ENCODE assay signal across 28 mouse cellular contexts in genomic region chr1:128632522-128632921, GRCm38 (mm10). TPM values are rescaled to one million over a fixed set of nuclear protein-coding genes. Genes with fewer than 3 reads are reported as not detected.
DNase-seq lines count a peak whose midpoint lies in the region; ATAC-seq and TF ChIP-seq lines count a peak whose summit lies in the region.
"Had no signal": no experiment of that assay in that cellular context is flagged by ENCODE, and none has a peak within 500 bp of the region (broad histone marks: within the 10 kb centered on the region; RNA-seq: fewer than 3 reads in every experiment).

No protein-coding gene starts in this region.

- no peak overlapping the region for H3K27ac ChIP-seq in liver, adult 2 months (replicated peaks; ENCODE audit: insufficient read depth, low read depth, low read length)
- no peak overlapping the region for H3K27ac ChIP-seq in liver, embryonic 12.5 days
- peak overlapping the region; percentile 55 for H3K27ac ChIP-seq in lung, embryonic 16.5 days (ENCODE audit: low read length)
- H3K27ac ChIP-seq in CH12.LX (ENCODE audit: insufficient read depth, low read depth) (no peak overlapping the region), macrophage (peak overlapping the region; percentile 27; the same call in 1 of the 2 replicates)
- H3K27ac ChIP-seq: embryonic facial prominence, embryonic 10.5 days; embryonic facial prominence, embryonic 13.5 days; forebrain, embryonic 12.5 days; forebrain, embryonic 15.5 days; heart, adult 2 months; heart, embryonic 10.5 days; heart, embryonic 13.5 days; hindbrain, embryonic 14.5 days had no signal

- H3K9me3 ChIP-seq in liver, embryonic 12.5 days (replicated peaks): no peaks in the 10 kb centered on the region
- no peaks in the 10 kb centered on the region for H3K9me3 ChIP-seq in lung, embryonic 16.5 days (ENCODE audit: control insufficient read depth, low read length)
- no peaks in the 10 kb centered on the region for H3K9me3 ChIP-seq in CH12.LX (replicated peaks; ENCODE audit: low read length)
- H3K9me3 ChIP-seq: embryonic facial prominence, embryonic 10.5 days; embryonic facial prominence, embryonic 13.5 days; forebrain, embryonic 12.5 days; forebrain, embryonic 15.5 days; heart, embryonic 10.5 days; heart, embryonic 13.5 days had no signal

- in situ Hi-C loops in CH12.LX (cut with MboI; ENCODE audit: low pct_ligation_motif_present, low pct_unique_long_range_greater_than_20kb, low sequenced_read_pairs): no loop called here

- H3K4me3 ChIP-seq in liver, adult 2 months (ENCODE audit: insufficient read depth, low read depth, low read length): no peak overlapping the region
- H3K4me3 ChIP-seq in liver, embryonic 12.5 days: no peak overlapping the region
- H3K4me3 ChIP-seq in lung, embryonic 16.5 days (ENCODE audit: low read length): no peak overlapping the region
- H3K4me3 ChIP-seq in CH12.LX (replicated peaks in 1 of 3; ENCODE audit: low read depth in 2 of 3, low read length in 2 of 3, poor library complexity in 1 of 3) (no peak overlapping the region), macrophage (ENCODE audit: inconsistent target) (no peak overlapping the region)
- H3K4me3 ChIP-seq: embryonic facial prominence, embryonic 10.5 days; embryonic facial prominence, embryonic 13.5 days; erythroblast, embryonic 14.5 days; forebrain, embryonic 12.5 days; forebrain, embryonic 15.5 days; heart, adult 2 months; heart, embryonic 10.5 days; heart, embryonic 13.5 days had no signal

- H3K4me1 ChIP-seq in liver, adult 2 months (ENCODE audit: control insufficient read depth, insufficient read depth, low read length): no peaks in the 10 kb centered on the region; the same call in 1 of the 2 replicates
- H3K4me1 ChIP-seq in liver, embryonic 12.5 days: no peaks in the 10 kb centered on the region
- peaks cover 14% of the 10 kb centered on the region for H3K4me1 ChIP-seq in lung, embryonic 16.5 days (replicated peaks; ENCODE audit: control insufficient read depth, insufficient read depth, low read length)
- H3K4me1 ChIP-seq in CH12.LX (ENCODE audit: control insufficient read depth in 1 of 2, insufficient read depth in 2 of 2): peaks cover 31 to 37% of the 10 kb centered on the region in 2 experiments
- H3K4me1 ChIP-seq: embryonic facial prominence, embryonic 10.5 days; embryonic facial prominence, embryonic 13.5 days; forebrain, embryonic 15.5 days; heart, embryonic 10.5 days; heart, embryonic 13.5 days had no signal

- H3K27me3 ChIP-seq in liver, adult 2 months (ENCODE audit: control insufficient read depth, insufficient read depth, low read length): peaks cover 3% of the 10 kb centered on the region; the same call in 1 of the 2 replicates
- H3K27me3 ChIP-seq in liver, embryonic 12.5 days (replicated peaks): no peaks in the 10 kb centered on the region
- H3K27me3 ChIP-seq in lung, embryonic 16.5 days (ENCODE audit: control insufficient read depth, insufficient read depth, low read depth, low read length): no peaks in the 10 kb centered on the region
- no peaks in the 10 kb centered on the region for H3K27me3 ChIP-seq in CH12.LX (replicated peaks)
- H3K27me3 ChIP-seq: embryonic facial prominence, embryonic 13.5 days; forebrain, embryonic 12.5 days; forebrain, embryonic 15.5 days; heart, embryonic 13.5 days; Patski had no signal

- H3K9ac ChIP-seq in liver, adult 2 months (ENCODE audit: low read depth, low read length): no peak overlapping the region
- no peak overlapping the region for H3K9ac ChIP-seq in liver, embryonic 12.5 days
- no peak overlapping the region for H3K9ac ChIP-seq in lung, embryonic 16.5 days (ENCODE audit: low read length)
- no peak overlapping the region for H3K9ac ChIP-seq in CH12.LX (ENCODE audit: insufficient read depth, low read depth)
- H3K9ac ChIP-seq: embryonic facial prominence, embryonic 13.5 days; forebrain, embryonic 12.5 days; forebrain, embryonic 15.5 days; heart, embryonic 13.5 days; hindbrain, embryonic 14.5 days had no signal

- DNase-seq in liver, adult 2 months (ENCODE audit: extremely low read depth, low read depth, low spot score): peak; percentile 9
- no peak for DNase-seq in lung, postnatal 14 days
- no peak for DNase-seq in CH12.LX (ENCODE audit: extremely low read depth)
- no peak for DNase-seq in heart, adult 11 months
- DNase-seq: adrenal gland, postnatal 10 days; adrenal gland, postnatal 36 days; cerebellum, adult 11-12 months; cerebellum, adult 8-10 months; cerebellum, postnatal 10 days; cerebellum, postnatal 36 days; embryo, embryonic 11 days; gastrocnemius, postnatal 25 days; heart, adult 2 months; heart, postnatal 14 days; heart, postnatal 4 days had no signal

- WGBS in liver, adult 2 months: 56% methylated on average over 6 of the region's 6 CpGs
- WGBS in liver, embryonic 12.5 days (ENCODE audit: insufficient replicate concordance): 53% methylated on average over 6 of the region's 6 CpGs
- 43% methylated on average over 6 of the region's 6 CpGs for WGBS in lung, embryonic 16.5 days
- WGBS in macrophage (ENCODE audit: missing documents): 51% methylated on average over 6 of the region's 6 CpGs

- no peak overlapping the region for H3K4me2 ChIP-seq in liver, embryonic 12.5 days
- no peak overlapping the region for H3K4me2 ChIP-seq in lung, embryonic 16.5 days (ENCODE audit: low read depth, low read length)
- no peak overlapping the region for H3K4me2 ChIP-seq in CH12.LX (ENCODE audit: insufficient read depth, low read depth, poor library complexity, severe bottlenecking)
- H3K4me2 ChIP-seq: embryonic facial prominence, embryonic 13.5 days; forebrain, embryonic 12.5 days; forebrain, embryonic 15.5 days; heart, embryonic 13.5 days; hindbrain, embryonic 14.5 days had no signal

- H3K79me2 ChIP-seq in liver, adult 2 months (ENCODE audit: control insufficient read depth, insufficient read depth, low read length): no peaks in the 10 kb centered on the region
- no peaks in the 10 kb centered on the region for H3K79me2 ChIP-seq in CH12.LX (replicated peaks; ENCODE audit: control insufficient read depth, extremely low read depth, insufficient read depth, poor library complexity, severe bottlenecking)
- no peaks in the 10 kb centered on the region for H3K79me2 ChIP-seq in macrophage (ENCODE audit: inconsistent target)

- ATAC-seq in liver, embryonic 12.5 days: no peak
- no peak for ATAC-seq in lung, embryonic 16.5 days (ENCODE audit: low read depth)
- ATAC-seq: forebrain, embryonic 15.5 days; Patski had no signal

- TF ChIP-seq RAD21 in CH12.LX (IDR thresholded peaks at IDR 0.05; ENCODE audit: low read depth, low read length): no peak

- TF ChIP-seq EP300 in CH12.LX (IDR thresholded peaks at IDR 0.05; ENCODE audit: low read length): no peak

- no peak for TF ChIP-seq CTCF in liver, adult 2 months (IDR thresholded peaks at IDR 0.05; ENCODE audit: low read depth, low read length)
- no peak for TF ChIP-seq CTCF in CH12.LX (conservative IDR thresholded peaks at IDR 0.05 in 1 of 2, IDR thresholded peaks at IDR 0.05 in 1 of 2; ENCODE audit: low read depth in 2 of 2, low read length in 2 of 2)

- dilution Hi-C loops in CH12.LX (cut with MboI; ENCODE audit: extremely low pct_ligation_motif_present, extremely low pct_unique_long_range_greater_than_20kb, low sequenced_read_pairs): no loop called here

- TF ChIP-seq POLR2A in liver, adult 2 months (IDR thresholded peaks at IDR 0.05; ENCODE audit: extremely low read depth, insufficient read depth, low read length): no peak
- TF ChIP-seq POLR2A in CH12.LX (IDR thresholded peaks at IDR 0.05; ENCODE audit: low read depth, low read length): no peak

- H3K36me3 ChIP-seq in liver, adult 2 months (ENCODE audit: control insufficient read depth, insufficient read depth, low read length): no peaks in the 10 kb centered on the region
- no peaks in the 10 kb centered on the region for H3K36me3 ChIP-seq in liver, embryonic 12.5 days
- no peaks in the 10 kb centered on the region for H3K36me3 ChIP-seq in lung, embryonic 16.5 days (ENCODE audit: control insufficient read depth, insufficient read depth, low read length)
- H3K36me3 ChIP-seq in CH12.LX (replicated peaks in 1 of 2; ENCODE audit: control insufficient read depth in 1 of 2, insufficient read depth in 1 of 2, low read length in 1 of 2) (no peaks in the 10 kb centered on the region), macrophage (ENCODE audit: inconsistent target) (no peaks in the 10 kb centered on the region)
- H3K36me3 ChIP-seq: embryonic facial prominence, embryonic 10.5 days; embryonic facial prominence, embryonic 13.5 days; forebrain, embryonic 12.5 days; forebrain, embryonic 15.5 days; G1E; heart, embryonic 10.5 days; heart, embryonic 13.5 days had no signal

TF ChIP-seq in CH12.LX, 34 proteins besides CTCF, POLR2A, EP300 and RAD21:
- TF ChIP-seq ZNF384 (IDR thresholded peaks at IDR 0.05; ENCODE audit: low read depth, low read length) (peak; percentile 73), IRF4 (IDR thresholded peaks at IDR 0.05; ENCODE audit: low read depth, low read length) (0 out of 2 replicates have a peak, but pooled peaks have one; percentile 35), HCFC1 (IDR thresholded peaks at IDR 0.05; ENCODE audit: low read depth, low read length) (no peak)

RNA-seq across cellular contexts. Expression of gene Cxcr4, which starts 40.4 kb away (rescaled TPM):
- 0.74 and 2.4 TPM in 2 replicates for total RNA-seq in liver, adult 2 months (2014; rRNA removed)
- polyA plus RNA-seq in liver, adult 2 months (2012; rRNA removed): 1.8 and 2.4 TPM in 2 replicates
- 0.88 and 0.93 TPM in 2 replicates for polyA plus RNA-seq in liver, embryonic 12.5 days (2016; fragmentation: Nextera tagmentation; extraction: Ambion mirVana)
- polyA plus RNA-seq in lung, embryonic 16.5 days (2015; fragmentation: Nextera tagmentation; extraction: Ambion mirVana): 9.0 and 9.1 TPM in 2 replicates
- total RNA-seq in CH12.LX (2012; rRNA removed) (156 and 169 TPM in 2 replicates), CH12.LX (2014; rRNA removed) (86.6 and 102 TPM in 2 replicates)
- polyA plus RNA-seq in CH12.LX (2012; ENCODE audit: insufficient read length, low read depth) (80.3 and 80.6 TPM in 2 replicates), macrophage (2018) (35.9 to 179 TPM (median 91.9 TPM) in 3 replicates)
- total RNA-seq in macrophage (2018; cell fraction: chromatin; rRNA removed): 10 to 100 TPM in 9 of 26 experiments, 1 to 10 TPM in 17; 1.1 to 56.8 (median 5.4) TPM
- 100 to 1,000 TPM in 10 of 26 experiments, 10 to 100 TPM in 15, 1 to 10 TPM in 1; 7.3 to 204 (median 26.7) TPM for total RNA-seq in macrophage (2018; cell fraction: cytosol; rRNA removed)
- 100 to 1,000 TPM in 5 of 26 experiments, 10 to 100 TPM in 18, 1 to 10 TPM in 3; 6.7 to 200 (median 30.9) TPM for total RNA-seq in macrophage (2018; cell fraction: nucleus; rRNA removed)
- polyA plus RNA-seq: erythroblast, embryonic 14.5 days; G1E had no signal

Comparison
In these comparisons a context has a peak if more than half of its experiments do, and no peak if none do; other contexts are left out.
1. H3K27ac ChIP-seq: peak in lung, embryonic 16.5 days (single experiment) and macrophage (single experiment); none in liver, adult 2 months (single experiment), liver, embryonic 12.5 days (single experiment) and CH12.LX (single experiment).